Mouse (Mus musculus): ENCODE measurements around the gene Zfp830. TPM values are rescaled to one million over a fixed set of nuclear protein-coding genes. Genes with fewer than 3 reads are reported as not detected.

Gene Zfp830
- polyA plus RNA-seq (2012; ENCODE audit: low replicate concordance), result 7.9 and 17.1 TPM in 2 replicates

GRCm38 (mm10) chr11:82763742-82764437 is at the start of gene Zfp830, which contains the start of gene Cct6b:
Gene Zfp830, plus strand, starts transcription at chr11:82764345.
Gene Cct6b, minus strand, starts transcription at chr11:82764321.

GRCm38 (mm10) chr11:82780983-82781903 is 17.1 kb downstream of the Zfp830 start, which contains the start of gene Lig3:
Gene Lig3, plus strand, starts transcription at chr11:82781108.

Other genes with a start within 250 kb of the Zfp830 start
- not detected in 2 replicates for gene Cct6b, start within 50 bp of the Zfp830 start, polyA plus RNA-seq (2012; ENCODE audit: low replicate concordance)
- 67.8 and 76.7 TPM in 2 replicates for gene Lig3, start 16.8 kb downstream of the Zfp830 start, polyA plus RNA-seq (2012; ENCODE audit: low replicate concordance)
- gene Rffl, start 106.9 kb downstream of the Zfp830 start, polyA plus RNA-seq (2012; ENCODE audit: low replicate concordance), result 19.8 and 81.1 TPM in 2 replicates
- gene Rad51d, start 126.3 kb downstream of the Zfp830 start, polyA plus RNA-seq (2012; ENCODE audit: low replicate concordance), result 7.8 and 9.3 TPM in 2 replicates
- gene Fndc8, start 127.8 kb downstream of the Zfp830 start, polyA plus RNA-seq (2012; ENCODE audit: low replicate concordance), result not detected in 2 replicates
- 53.6 and 74.8 TPM in 2 replicates for gene Nle1, start 144.1 kb downstream of the Zfp830 start, polyA plus RNA-seq (2012; ENCODE audit: low replicate concordance)
- 0.09 TPM in 1 of 2 replicates, not detected in the other for gene Unc45b, start 146.2 kb downstream of the Zfp830 start, polyA plus RNA-seq (2012; ENCODE audit: low replicate concordance)
- gene Slfn5, start 187.0 kb downstream of the Zfp830 start, polyA plus RNA-seq (2012; ENCODE audit: low replicate concordance), result 0.74 and 0.99 TPM in 2 replicates
- gene Slfn9, start 227.5 kb downstream of the Zfp830 start, polyA plus RNA-seq (2012; ENCODE audit: low replicate concordance), result 2.0 and 5.0 TPM in 2 replicates

Data from leukemia stem cell, adult 10-12 weeks (primary cell).